Mouse (Mus musculus): ENCODE data around the gene Nkx2-5.

Gene Nkx2-5

GRCm38 (mm10) chr17:26849746-26850357, 5.0 kb upstream of the Nkx2-5 start:
- no peak for DNase-seq (ENCODE audit: low spot score)

DNA sequence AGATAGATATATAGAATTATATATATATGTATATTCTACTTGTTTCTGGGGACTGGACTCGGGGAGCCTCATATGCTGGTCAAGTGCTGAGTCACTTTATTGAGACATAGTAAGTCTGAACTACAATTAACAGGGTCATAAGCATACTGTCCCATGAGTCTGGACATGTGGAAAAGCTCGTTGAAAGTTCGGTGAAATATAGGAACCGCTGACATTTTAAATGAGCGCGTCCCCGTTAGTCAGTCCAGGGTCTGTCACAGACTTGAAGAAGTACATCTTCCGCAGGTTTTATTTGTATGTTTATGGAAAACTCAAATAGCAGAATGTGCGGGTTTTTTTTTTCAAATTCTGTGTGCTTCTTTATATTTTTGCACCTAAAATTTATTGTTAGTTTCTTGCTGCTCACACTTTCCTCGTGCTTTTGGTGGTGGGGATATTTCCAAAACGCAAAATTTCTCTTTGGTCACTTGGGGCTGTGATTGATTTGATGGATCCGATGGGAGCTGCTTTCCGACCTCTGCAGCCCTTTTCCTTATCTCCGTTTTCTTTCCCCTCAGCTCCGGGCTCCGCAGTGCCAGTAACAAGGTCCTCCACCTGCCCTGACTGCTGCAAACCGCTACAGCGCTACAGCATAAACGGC, 4.4 kb upstream of the Nkx2-5 start:
- DNase-seq (ENCODE audit: low spot score) = no peak

DNA sequence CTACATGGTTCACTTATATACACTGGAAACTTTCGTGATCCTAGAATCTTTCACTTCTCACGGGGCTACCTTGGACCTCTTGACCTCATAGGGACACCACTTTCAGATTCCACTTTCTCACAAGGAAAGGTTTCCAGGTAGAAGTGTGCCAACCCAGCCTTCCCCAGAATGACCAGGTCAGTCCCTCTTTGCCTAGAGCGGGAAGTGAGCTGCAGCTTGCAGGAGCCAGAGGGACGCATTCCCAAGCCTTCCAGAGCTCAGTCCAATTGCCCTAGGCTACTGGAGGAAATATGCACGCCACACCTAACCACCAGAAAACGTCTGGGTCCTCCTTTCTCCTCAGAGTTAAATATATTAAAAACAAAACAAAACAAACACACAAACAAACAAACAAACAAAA, 3.4 kb upstream of the Nkx2-5 start:
- DNase-seq (ENCODE audit: low spot score) = no peak

- DNase-seq (ENCODE audit: low spot score) = no peak
Observed at GRCm38 (mm10) chr17:26847801-26848200, 3.0 kb upstream of the Nkx2-5 start.

DNA sequence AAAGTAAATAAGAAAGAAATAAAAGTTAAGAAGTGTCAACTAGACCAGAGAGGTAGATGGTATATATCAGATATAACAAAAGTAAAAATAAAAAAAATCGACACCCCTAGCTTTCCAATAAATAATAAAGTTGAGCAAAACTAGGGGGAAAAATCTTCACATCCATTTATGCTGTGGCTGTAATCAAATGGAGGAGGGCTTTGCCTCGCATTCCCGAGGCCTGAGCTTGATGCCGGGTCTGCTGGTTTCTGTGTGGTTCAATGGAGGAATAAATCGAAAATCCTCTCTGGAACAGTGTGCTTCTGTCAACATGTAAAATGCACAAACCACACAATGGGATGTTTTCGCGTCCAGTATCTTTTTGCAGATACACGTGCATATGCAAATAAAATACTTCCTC, 1.6 kb upstream of the Nkx2-5 start:
- DNase-seq (ENCODE audit: low spot score) = no peak

DNA sequence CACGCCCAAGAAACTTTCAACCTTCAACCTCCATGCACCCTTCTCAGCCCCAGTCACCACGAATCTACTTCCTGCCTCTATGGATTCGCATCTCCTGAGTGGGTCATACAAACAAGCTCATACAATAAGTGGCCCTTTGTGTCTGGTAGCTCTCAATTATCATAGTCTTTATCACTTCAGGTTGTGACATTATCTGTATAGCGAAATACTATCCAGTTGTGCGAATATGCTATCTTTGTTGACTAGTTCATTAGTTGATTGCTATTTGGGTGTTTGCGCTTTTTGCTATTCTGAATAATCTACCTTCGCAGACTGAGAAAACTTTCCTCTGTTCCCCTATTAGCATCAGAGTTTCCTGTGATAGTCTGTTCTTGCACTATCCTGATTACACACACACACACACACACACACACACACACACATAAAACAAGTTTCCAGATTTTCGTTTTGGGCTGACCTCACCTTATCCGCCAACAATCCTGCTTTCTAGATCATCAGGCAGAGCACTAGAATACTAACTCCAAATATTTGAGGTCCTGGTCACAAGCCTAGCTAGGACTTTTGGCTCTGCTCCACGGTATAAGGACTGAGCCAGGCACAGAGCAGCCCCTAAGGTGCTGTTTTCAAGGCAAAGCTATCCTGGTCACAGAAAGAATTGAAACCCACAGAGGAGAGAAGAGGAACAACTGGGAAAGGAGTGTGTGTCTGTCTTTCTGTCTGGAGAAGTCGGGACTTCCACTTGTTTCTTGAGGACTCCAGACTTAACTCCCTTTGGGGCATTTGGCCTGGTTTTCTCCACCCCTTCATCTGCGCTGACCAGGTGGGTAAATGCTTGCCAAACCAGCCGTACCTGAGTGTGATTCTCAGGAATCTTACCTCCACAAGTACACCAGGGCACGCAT, 591 bp upstream of the Nkx2-5 start:
- no peak for DNase-seq (ENCODE audit: low spot score)

- no peak for DNase-seq (ENCODE audit: low spot score)
Observed at GRCm38 (mm10) chr17:26844371-26844851, 398 bp downstream of the Nkx2-5 start.

DNA sequence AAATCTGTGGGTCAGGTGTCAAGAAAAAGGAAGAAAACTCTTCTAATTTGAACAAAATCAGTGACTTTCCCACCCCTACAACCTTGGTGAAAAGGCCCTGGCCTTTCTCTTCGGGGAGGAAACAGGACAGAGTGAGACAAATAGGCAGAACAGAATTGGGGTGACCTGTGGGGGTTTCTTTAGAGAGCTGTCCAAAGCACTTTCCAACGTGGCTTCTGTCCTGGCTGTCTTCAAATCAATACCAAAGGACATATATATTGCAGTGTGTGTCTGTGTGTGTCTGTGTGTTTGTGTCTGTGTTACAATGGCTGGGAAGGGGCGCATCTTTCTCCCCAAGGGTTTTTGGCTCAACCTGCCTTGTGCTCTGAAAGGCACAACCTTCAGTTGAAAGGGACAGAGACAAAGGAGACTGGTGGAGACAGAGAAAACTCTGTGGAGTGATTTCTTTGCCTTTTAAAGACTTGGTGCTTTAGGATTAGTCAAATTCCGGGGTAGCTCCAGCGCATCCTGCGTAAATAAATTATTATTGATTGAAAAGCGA, 1.0 kb downstream of the Nkx2-5 start:
- DNase-seq (ENCODE audit: low spot score) = no peak

DNA sequence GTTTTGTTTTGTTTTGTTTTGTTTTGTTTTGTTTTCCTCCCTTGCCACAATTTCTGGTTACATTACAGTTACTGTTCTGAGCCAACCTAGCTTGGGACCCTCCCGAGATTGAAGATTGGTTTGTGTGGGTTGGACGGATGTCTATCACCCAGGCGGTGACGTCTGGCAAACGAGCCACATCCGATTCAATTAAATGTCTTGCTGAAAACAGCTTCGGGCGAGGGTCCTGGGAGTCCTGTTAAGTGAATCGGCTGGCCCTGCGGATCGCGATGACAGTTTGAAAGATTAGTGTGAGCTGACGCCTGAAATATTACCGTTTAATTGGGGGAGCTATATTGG, 1.6 kb downstream of the Nkx2-5 start:
- no peak for DNase-seq (ENCODE audit: low spot score)

GRCm38 (mm10) chr17:26842431-26843228, 2.2 kb downstream of the Nkx2-5 start:
- no peak for DNase-seq (ENCODE audit: low spot score)

DNA sequence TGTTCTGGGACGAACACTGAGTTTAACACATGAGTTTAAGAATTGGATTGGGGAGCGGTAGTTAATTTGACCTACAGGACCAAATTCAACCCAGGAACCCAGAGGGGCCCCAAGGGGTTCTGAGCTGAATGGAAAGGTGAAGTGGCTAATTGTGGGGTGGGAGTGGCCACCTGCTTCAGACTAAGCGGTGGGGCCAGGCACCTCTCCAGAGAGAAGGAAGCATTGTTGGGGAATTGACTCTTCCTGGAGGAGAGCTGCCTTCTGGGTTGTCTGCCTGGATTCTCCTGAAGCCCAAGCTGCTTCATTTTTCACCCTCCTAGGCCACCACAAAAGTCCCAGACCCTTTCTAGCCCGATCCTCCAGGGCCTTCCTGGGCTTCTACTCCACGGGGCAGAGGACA, 2.8 kb downstream of the Nkx2-5 start:
- DNase-seq (ENCODE audit: low spot score) = no peak

- no peak for DNase-seq (ENCODE audit: low spot score)
Observed at GRCm38 (mm10) chr17:26840922-26841731, 3.7 kb downstream of the Nkx2-5 start.

GRCm38 (mm10) chr17:26840439-26840780, 4.4 kb downstream of the Nkx2-5 start:
- no peak for DNase-seq (ENCODE audit: low spot score)

DNA sequence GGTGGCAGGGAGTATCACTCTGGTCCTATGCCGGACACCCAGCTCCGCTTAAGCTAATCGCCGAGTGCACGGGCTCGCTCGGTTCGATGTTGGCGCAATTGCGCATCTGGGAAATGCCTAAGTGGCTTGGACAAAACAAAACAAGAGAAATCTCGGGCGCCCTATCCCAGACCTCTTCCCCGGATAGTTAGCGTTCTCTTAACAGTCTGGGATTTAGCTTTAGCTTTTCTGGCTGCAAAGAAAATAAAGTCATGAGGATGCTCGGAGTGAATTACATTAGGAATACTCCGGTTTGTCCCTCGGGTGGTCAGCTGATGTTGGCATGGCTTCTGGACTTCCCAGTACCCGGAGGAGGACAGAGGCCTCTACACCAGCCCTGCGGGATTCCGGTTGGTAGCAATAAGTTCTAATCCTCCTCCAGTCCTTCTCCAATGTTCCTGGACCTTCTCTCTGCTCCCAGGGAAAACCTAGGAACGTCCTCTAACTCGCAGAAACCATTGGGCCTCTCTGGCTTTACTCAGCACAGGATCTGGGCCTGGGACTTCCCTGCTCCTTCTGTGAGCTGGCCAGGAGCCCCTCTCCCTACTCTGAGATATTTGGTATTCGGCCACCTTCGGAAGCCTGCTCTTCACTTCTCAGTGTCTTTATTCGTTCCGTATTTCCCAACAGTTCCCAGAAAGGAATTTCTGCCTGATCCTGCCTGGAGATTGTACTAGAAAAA, 4.9 kb downstream of the Nkx2-5 start:
- no peak for DNase-seq (ENCODE audit: low spot score)

DNA sequence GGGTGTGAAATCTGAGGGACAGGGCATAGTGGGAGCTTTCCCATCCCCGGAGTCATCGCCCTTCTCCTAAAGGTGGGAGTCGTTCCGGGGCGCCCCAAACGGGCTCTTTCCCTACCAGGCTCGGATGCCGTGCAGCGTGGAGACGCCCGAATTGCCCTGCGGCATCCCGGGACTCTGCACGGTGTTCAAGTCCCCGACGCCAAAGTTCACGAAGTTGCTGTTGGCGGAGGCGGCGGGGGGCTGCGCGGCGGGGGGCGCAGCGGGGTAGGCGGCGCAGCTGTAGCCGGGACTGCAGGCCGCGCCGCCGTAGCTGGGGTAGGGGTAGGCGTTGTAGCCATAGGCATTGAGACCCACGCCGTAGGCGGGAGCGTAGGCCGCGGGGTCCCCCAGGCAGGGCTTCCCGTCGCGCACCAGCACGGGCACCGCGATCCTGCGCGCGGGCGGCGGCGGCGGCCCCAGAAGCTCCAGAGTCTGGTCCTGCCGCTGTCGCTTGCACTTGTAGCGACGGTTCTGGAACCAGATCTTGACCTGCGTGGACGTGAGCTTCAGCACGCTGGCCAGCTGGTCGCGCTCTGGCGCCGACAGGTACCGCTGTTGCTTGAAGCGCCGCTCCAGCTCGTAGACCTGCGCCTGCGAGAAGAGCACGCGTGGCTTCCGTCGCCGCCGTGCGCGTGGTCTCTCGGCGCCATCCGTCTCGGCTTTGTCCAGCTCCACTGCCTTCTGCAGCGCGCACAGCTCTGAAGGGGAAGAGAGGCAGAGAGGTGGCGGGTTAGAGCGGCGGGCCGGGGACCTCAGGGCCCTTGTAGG, 5.7 kb downstream of the Nkx2-5 start:
- no peak for DNase-seq (ENCODE audit: low spot score)

DNA sequence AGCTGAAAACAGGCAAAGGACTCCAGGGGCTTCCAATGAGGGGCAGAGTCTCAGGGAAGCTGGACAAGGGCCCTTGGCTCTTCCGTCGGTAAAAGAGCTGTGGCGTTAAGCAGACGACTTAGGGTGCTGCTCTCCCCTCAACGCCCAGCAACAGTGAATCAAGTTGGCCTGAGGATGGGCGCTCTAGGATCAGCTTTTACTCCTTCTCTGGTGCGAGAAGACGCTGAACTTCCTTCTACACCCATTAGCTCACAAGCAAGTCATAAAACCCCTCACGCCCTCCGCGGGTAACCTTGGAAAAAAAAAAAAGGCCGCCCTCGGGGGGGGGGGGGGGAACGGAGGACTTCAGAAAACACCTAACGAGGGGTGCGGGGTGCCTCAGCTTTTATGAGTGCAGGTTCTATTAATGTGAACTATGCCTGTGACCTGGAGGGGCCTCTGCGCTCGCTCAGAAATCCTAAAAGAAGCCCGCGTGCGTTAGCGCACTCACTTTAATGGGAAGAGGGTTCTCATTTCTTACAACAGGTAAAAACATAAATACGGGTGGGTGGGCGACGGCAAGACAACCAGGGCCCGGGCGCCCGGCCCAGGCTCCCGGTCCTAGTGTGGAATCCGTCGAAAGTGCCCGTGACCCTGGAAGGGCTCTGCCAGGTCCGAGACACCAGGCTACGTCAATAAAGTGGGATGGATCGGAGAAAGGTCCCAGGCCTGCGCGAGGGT, 6.5 kb downstream of the Nkx2-5 start:
- DNase-seq (ENCODE audit: low spot score) = no peak

DNA sequence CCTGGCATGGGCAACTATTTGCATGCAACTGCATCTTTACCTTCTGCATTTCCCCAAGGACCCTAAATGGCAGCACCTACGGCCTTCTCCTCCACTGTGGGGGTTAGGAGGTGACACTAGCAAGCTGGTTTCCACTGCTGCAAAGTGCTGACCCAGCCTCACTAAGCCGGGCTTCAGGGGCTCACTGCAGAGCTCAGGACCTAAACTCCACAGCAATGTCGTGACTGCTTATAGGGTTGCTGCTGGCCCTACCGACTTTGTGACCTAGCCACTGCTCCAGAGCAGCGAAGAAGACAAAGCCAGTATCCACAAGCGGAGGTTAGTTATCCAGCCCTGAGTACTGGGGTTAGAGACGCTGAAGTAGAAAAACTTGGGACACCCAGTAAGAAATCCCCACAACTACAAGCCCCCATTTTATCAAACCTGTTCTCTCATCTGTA, 7.2 kb downstream of the Nkx2-5 start:
- DNase-seq (ENCODE audit: low spot score) = no peak

- DNase-seq (ENCODE audit: low spot score) = no peak
Observed at GRCm38 (mm10) chr17:26836786-26837545, 7.8 kb downstream of the Nkx2-5 start.
